Mouse (Mus musculus) forebrain, embryonic 15.5 days (tissue): Measurements from ENCODE around the gene Tmem26. TPM values are rescaled to one million over a fixed set of nuclear protein-coding genes. Genes with fewer than 3 reads are reported as not detected.

Source experiments
- ATAC-seq: fragments of 200-750 bp; cut with Nextera tagmentation; replicated peaks from 2 replicates; pipeline ENCODE4 v1.8.0; 2017; ENCODE audit warnings: mild to moderate bottlenecking, moderate TSS enrichment, moderate library complexity
- H3K27ac ChIP-seq: fragments of 300-500 bp; sonication (generic); replicated peaks from 2 replicates; pipeline ENCODE4 v1.5.1; 2015; ENCODE audit warnings: mild to moderate bottlenecking, inconsistent platforms
- H3K27me3 ChIP-seq: fragments of 300-500 bp; sonication (generic); 2 replicates; pipeline ENCODE4 v1.6.1; 2015; ENCODE audit warnings: inconsistent platforms
- H3K36me3 ChIP-seq: fragments of 300-500 bp; sonication (generic); 2 replicates; pipeline ENCODE4 v1.6.1; 2015; ENCODE audit warnings: mild to moderate bottlenecking, inconsistent platforms
- H3K4me1 ChIP-seq: fragments of 300-500 bp; sonication (generic); 2 replicates; pipeline ENCODE4 v1.6.1; 2015; ENCODE audit warnings: inconsistent platforms
- H3K4me2 ChIP-seq: fragments of 300-500 bp; sonication (generic); replicated peaks from 2 replicates; pipeline ENCODE4 v1.6.1; 2015; ENCODE audit warnings: mild to moderate bottlenecking, inconsistent platforms
- H3K4me3 ChIP-seq: fragments of 300-500 bp; sonication (generic); 2 replicates; pipeline ENCODE4 v1.5.1; 2015; ENCODE audit warnings: mild to moderate bottlenecking, inconsistent platforms
- H3K9ac ChIP-seq: fragments of 300-500 bp; sonication (generic); replicated peaks from 2 replicates; pipeline ENCODE4 v1.6.1; 2015; ENCODE audit warnings: mild to moderate bottlenecking, inconsistent platforms
- H3K9me3 ChIP-seq: fragments of 300-500 bp; sonication (generic); 2 replicates; pipeline ENCODE4 v1.6.1; 2016; ENCODE audit warnings: inconsistent platforms
- WGBS: fragments of 180-500 bp; shearing (Covaris S2); methylation state at CpG from one replicate; pipeline ENCODE4 v1.1.7; 2015; ENCODE audit warnings: mixed read lengths; 5-methylcytosine and 5-hydroxymethylcytosine counted together
- polyA plus RNA-seq: library from polyadenylated mRNA; unstranded; fragments of >200 nt; fragmentation: Nextera tagmentation; extraction: Ambion mirVana; gene quantifications from 2 replicates; pipeline ENCODE4 v1.2.1, GENCODE M21; 2015

Tmem26 gene
- polyA plus RNA-seq, 1 experiment from 2014 or later = 2.2 TPM

DNA sequence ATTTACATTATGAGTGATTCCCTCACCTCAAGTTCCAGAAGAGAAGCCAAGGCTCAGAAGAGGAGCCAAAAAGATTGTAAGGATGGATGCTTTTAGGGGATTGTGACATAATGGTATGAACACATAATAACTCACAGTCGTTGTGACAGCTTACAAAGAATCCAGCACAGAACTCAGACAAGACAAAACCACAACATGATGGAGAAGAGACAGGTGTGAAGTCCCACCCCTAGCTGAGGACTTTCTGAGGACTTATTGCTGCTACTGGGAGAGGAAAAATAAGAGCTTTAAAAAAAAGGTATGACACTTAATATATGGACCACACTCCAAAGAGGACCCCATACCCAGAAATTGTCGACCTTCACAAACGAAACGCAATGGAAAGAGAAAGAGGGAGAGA, 101.1 kb downstream of the Tmem26 start:
- no peak overlapping the region for H3K4me2 ChIP-seq
- H3K4me1 ChIP-seq = no peaks in the 10 kb centered on the region
- ATAC-seq = no peak
- H3K9me3 ChIP-seq = no peaks in the 10 kb centered on the region
- 92% methylated on average over 4 of the region's 4 CpGs for WGBS
- no peaks in the 10 kb centered on the region for H3K27me3 ChIP-seq
- H3K4me3 ChIP-seq = no peak overlapping the region
- no peak overlapping the region for H3K27ac ChIP-seq
- no peak overlapping the region for H3K9ac ChIP-seq
- no peaks in the 10 kb centered on the region for H3K36me3 ChIP-seq

Other genes starting within 250 kb of the Tmem26 start
- gene Cabcoco1, start 181.8 kb upstream of the Tmem26 start, polyA plus RNA-seq = 0.49 and 1.6 TPM in 2 replicates